Mouse (Mus musculus) right cerebral cortex, adult 2 months (tissue): ENCODE results near the gene Traf5.
A peak's percentile ranks its signal among the peaks of the same experiment; 100 is the strongest.

Experiments used
- DNase-seq, 2 experiments: peaks; one replicate each; pipeline ENCODE4 v3.0.0; 2021 to 2022; ENCODE audit warnings: low spot score in 2 of 2

Gene Traf5

DNA sequence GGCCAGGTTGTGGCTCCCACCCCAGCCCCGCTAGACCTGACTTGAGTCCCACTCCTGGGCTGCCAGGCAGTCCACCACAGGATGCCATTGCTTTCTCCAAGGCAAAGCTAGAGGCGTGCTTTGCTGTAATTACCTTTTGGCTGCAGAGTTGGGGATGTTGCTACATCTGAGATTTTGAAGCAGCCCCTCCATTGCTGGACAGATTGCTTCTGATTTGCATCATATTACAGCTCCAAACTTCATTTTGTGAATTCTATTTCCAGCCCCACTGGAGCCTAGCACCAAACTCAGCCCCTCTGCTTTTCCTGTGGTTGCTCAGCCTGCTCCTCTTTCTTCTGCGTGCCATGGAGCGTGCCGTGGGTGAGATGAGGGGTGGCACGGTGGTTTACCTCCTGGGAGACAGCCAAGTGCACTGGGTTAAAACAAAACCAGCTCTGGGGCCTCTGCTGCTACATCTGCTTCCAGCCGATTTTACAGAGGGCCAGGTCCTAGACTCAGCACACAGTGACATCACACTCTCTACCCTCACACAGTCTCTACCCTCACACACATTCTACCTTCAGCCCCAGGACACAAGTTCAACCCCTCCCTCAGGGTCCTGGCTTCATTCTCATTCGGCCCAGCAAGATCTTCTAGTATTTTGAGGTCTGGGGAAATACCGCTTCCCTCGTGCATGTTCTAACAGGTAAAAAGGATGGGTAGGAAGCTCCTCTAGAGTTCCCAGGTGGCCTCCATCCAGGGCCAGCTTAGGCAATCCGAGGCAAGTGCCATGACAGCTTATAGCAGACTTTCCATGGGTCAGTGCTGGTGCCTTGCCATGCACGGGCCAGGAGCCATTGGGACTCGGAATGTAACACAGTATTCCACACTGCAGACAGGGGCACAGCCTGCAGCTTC lies 117.6 kb downstream of the Traf5 start:
- DNase-seq = no peak

DNA sequence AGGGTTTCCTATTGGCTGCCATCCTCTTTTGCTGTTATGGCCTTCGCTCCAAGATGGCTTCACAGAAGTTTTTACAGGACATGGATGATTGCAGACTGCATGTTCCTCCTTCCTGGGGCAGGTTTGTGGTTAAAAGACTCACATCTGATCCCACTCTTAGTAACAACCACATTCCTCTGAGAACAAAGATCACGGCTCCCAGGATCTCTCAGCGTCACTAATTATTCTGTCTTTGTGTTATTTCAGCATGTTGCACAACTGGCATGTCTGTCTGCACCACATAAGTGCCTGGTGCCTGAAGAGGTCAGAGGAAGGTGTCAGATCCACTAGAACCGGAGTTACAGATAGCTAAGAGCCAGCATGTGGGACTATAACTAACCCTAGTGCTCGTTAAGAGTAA lies 122.4 kb downstream of the Traf5 start:
- no peak for DNase-seq

DNA sequence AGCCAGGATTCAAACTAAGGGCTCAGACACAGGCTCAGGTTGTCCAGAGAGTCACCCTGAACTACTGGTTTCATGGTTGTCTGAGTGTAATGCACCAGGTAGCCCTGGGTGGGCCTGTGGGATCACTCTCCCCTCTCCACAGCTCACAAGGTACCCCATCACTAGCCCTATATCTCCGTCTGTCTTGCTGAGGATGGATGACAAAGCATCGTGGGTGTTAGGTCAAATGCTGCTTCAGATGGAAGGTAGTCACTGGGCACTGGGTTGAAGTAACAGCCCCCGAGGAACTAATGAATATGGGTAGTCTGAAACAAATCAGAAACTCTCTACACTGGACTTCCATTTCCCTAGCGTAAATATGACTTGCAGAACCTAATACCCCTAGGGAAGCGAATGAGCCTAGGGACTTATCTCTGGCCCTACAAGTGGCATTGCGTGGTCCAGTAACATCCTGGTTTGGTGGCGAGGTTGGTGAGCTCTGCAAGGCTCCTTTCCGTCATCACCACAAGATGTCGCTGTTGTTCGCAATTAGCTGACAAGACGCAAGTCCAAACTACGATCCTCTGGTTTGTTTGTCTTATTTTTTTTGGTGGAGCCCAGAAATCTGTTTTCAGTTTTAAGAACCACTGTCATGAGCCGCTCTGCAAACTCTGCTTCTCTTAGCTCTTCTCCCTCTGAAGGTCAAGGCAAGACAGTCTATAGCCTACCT lies 127.4 kb downstream of the Traf5 start:
- DNase-seq = peak; percentile 83 to 84

DNA sequence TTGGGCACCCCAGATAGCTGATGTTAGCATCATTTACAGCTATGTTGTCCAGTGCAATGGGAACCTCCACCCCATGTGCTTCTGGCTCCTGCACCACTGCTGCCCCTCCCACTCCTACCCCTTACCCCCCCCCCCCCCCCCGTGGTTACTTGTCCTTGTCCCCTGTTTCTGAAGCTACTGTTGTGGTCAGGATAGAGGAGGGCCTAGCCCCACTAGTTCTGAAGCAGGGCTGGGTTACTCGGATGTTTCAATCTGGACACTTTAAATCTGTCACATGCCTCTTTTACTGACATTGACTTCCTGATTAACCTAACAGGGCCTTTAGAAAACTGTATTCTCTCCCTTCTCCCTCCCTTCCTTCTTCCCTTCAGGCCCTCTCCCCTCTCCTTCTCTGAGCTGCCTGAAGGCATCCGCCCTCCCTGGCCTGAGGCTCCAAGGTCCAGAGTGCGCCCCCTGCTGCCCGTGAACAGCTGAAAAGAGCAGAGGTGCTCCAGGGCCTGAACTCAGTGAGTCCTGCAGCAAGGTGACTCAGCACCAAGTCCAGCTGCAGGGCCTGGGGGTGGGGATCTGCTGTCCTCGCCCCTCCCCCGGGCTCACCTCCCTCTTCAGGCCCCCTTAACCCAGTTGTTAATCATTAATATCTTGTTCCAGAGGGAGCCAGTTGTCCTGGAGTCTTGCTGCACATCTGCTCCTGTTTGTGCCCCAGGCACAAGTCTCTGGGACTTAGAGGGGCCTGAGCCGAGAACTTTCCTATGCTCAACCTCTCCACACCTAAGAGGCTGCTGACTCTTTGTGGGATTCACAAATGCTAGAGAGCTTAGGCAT lies 128.2 kb downstream of the Traf5 start:
- DNase-seq = peak; percentile 80 to 82

DNA sequence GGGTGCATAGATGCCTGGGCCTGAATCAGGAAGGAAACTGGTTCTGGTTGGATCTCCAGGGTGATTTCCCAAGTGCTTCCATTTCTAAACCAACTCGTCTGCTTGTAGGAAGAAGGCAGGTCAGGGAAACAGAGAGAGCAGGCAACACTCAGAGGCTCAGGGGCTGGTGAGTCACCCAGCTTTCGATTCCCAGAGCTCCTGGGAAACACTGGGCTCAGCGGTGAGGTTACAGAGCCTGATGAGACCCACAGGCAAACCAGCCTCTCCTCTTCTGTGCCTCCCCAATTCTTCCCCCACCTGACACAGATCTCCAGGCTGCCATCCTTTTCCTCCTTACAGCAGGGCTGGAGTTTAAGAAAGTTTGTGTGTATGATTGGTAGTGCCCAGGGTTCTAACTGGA lies 128.9 kb downstream of the Traf5 start:
- no peak for DNase-seq

DNA sequence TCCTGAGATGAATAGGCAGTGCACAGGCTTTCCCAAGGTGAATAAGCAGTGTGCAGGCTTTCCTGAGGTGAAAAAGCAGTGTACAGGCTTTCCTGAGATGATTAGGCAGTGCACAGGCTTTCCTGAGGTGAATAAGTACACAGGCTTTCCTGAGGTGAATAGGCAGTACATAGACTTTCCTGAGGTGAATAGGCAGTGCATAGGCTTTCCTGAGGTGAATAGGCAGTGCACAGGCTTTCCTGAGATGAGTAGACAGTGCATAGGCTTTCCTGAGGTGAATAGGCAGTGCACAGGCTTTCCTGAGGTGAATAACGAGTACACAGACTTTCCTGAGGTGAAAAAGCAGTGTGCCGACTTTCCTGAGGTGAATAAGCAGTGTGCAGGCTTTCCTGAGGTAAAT lies 131.4 kb downstream of the Traf5 start:
- no peak for DNase-seq

DNA sequence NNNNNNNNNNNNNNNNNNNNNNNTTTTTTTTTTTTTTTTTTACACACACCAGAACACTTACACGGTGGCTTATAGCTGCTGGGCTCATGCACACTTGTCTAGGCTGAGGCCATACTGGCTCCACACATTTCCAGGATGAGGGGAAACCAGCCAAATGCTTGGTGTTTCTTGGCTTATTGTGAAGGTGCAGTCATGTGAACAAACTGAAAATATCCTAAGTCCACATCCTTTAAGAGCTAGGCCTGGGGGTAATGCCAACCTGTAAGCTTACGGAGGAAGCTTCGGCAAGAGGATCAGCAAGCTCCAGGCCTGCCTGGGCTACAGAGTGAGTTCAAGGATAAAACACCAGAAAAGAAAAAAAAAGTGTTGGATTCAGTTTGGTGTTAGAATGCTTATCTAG lies 135.0 kb downstream of the Traf5 start:
- no peak for DNase-seq

DNA sequence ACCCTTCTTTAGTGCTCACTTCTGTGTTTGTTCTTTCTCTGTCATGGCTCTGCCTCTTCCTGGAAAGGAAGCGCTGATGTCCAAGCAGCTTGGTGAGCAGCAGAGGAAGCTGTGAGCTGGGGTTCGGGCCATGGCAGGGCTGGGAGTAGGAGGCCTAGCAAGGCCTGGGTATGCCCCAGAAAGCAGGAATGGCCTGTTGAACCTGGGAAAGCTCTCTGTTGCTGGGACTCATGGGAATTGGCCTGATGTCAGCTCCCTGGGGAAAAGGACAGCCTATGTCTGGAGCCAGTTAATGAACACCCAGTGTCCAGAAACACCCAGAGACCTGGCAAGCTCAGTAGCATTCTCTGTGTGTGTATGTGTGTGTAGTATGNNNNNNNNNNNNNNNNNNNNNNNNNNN lies 135.5 kb downstream of the Traf5 start:
- no peak for DNase-seq

DNA sequence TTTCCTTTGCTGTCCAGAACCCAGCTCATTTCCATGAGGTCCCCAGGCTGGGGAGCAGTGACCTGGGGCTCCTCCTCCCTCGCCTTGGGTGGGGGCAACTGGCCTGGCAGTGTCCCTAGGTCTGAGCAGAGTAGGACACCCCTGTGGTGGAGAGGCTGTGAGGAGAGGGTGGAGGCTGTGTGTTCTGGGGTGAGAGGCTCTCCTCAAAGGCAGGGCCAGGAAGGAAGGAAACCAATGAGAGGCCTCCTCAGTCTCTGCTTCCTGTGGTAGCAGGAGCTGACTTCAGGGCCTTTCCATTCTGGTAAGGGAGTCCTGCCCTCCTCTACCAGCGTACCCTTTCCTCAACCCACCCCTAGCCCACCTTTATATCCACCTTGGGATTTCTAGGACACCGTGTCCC lies 136.1 kb downstream of the Traf5 start:
- DNase-seq = no peak

DNA sequence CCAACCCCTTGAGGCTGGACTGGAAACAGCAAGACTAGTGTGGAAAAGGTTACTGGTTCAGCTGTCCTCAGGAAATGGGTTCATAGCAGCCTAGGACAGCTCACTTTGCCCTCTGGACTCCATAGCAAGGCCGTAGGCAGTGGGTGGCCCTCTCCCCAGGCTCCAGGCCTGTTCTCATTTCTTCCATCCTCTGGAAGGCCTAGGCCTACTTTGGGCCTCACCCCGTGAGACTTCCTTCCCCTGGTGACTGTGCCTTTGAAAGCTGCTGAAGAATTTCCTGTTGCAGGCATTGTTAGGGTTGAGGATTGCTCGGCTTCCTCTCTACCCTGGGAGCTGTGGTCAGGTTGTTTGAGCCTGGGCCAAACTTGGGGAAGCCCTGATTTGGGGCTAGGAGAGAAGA lies 137.3 kb downstream of the Traf5 start:
- DNase-seq = no peak

DNA sequence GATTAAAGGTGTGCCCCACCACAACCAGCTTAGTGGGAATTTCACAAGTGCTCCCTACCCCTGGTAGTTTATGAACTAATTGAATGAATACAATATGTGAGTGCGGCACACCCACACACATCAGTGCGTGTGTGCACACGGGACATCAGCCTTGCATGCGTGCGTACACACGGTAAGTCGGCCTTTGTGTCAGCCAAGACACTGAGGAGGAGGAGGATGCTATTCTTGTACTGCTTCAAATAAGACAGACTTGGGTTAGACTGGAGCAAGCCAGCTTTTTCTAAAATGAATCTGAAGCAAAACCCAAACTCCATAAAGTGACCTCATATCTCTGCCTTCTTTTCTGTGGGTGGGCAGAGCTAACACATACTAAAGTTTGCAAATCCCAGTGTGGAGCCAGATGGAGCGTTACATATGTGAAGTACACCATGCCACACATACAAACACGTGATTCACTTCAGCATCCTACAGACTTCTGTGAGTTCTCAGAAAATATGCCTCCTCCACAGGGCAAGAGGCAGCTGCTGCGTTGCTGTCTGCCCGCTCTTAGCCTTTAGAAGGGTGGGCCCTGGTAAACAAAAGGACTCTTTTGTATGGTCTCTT lies 139.5 kb downstream of the Traf5 start:
- peak; percentile 70 to 80 for DNase-seq

DNA sequence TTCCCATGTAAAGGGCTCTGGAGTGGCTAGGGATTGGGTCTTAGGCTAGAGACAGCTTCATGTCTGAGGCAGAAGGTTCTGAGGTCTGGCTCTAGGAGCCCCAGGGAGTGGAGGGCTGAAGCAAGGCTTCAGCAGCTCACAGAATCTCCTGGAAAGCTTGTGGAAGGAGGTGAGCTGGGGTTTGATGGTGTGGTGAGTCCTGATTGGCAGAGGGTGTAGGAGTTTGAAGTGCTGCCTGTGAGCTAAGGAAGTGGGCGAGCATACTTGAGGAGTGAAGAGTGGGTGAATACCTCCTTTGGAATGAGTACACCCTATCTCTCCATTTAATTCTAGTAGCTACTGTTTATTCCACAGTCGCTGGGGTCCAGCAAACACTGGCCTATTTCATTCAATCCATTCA lies 141.7 kb downstream of the Traf5 start:
- peak in 1 of 2 experiments; percentile 54 for DNase-seq

DNA sequence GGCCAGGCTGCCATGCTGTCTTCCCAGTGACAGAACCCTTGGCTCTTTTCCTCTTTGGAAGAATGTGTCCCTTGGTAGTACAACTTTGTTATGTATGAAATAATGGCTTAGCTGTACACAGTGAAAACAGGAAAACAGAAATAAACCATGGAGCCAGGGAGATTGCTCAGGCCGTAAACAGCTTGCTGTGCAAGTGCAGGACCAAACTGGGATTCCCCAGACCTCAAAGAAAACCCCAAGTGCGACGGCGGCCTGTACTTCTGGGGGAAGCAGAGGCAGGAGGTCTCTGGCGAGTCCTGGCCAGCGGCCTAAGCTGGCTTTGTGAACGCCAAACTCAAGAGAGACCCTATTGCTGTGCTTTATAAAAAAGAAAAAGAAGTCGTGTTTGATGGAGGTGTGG lies 143.8 kb downstream of the Traf5 start:
- DNase-seq = no peak

DNA sequence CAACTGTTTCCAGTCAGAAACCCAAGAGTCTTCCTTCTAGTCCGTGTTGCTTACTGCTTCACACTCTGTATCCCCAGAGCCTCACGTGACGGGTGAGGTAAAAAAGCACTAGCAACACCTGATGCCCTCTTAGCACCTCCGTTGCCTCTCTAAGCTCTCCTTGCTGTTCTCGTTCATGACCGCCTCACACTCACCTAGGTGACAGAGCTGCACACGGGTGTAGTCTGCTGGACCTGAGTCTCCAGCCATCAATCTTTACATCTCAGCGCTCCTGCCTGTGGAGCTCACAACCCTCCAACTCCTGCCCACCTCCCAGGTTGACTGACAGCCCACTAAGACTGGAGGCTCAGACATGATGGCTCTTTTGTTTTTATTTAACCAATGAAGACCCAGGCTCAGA lies 144.6 kb downstream of the Traf5 start:
- DNase-seq = no peak
